Mouse (Mus musculus) cerebellum, adult 9-10 months (tissue): ENCODE data around the gene Nampt.
A peak's percentile ranks its signal among the peaks of the same experiment; 100 is the strongest.

ENCODE experiments used
- DNase-seq: peaks from one replicate; pipeline ENCODE4 v3.0.0; 2022

Nampt gene

GRCm38 (mm10) chr12:32819416-32819815 lies at the start of gene Nampt:
TSS of gene Nampt (plus strand) at chr12:32819545.
- no peak for DNase-seq

GRCm38 (mm10) chr12:32770766-32771165 lies 48.6 kb upstream of the Nampt start:
- no peak for DNase-seq

GRCm38 (mm10) chr12:32774592-32774991 lies 44.8 kb upstream of the Nampt start:
- no peak for DNase-seq

GRCm38 (mm10) chr12:32789092-32789491 lies 30.3 kb upstream of the Nampt start:
- no peak for DNase-seq

GRCm38 (mm10) chr12:32795765-32796471 lies 23.4 kb upstream of the Nampt start:
- no peak for DNase-seq

- DNase-seq = no peak
Measured at GRCm38 (mm10) chr12:32797438-32797837, 21.9 kb upstream of the Nampt start.

- no peak for DNase-seq
Measured at GRCm38 (mm10) chr12:32801078-32801477, 18.3 kb upstream of the Nampt start.

GRCm38 (mm10) chr12:32805559-32805958 lies 13.8 kb upstream of the Nampt start:
- no peak for DNase-seq

GRCm38 (mm10) chr12:32819823-32820605 lies 669 bp downstream of the Nampt start:
- peak; percentile 99 for DNase-seq

- DNase-seq = peak; percentile 85
Measured at GRCm38 (mm10) chr12:32820688-32821503, 1.6 kb downstream of the Nampt start.

GRCm38 (mm10) chr12:32821504-32822011 lies 2.2 kb downstream of the Nampt start:
- DNase-seq = no peak

- DNase-seq = no peak
Measured at GRCm38 (mm10) chr12:32822066-32822465, 2.7 kb downstream of the Nampt start.

GRCm38 (mm10) chr12:32824586-32824985 lies 5.2 kb downstream of the Nampt start:
- DNase-seq = no peak

- no peak for DNase-seq
Measured at GRCm38 (mm10) chr12:32826971-32827370, 7.6 kb downstream of the Nampt start.

GRCm38 (mm10) chr12:32828137-32828760 lies 8.9 kb downstream of the Nampt start:
- no peak for DNase-seq

GRCm38 (mm10) chr12:32829321-32830090 lies 10.2 kb downstream of the Nampt start:
- DNase-seq = peak; percentile 68

- no peak for DNase-seq
Measured at GRCm38 (mm10) chr12:32832076-32832475, 12.7 kb downstream of the Nampt start.

GRCm38 (mm10) chr12:32834781-32835180 lies 15.4 kb downstream of the Nampt start:
- DNase-seq = no peak

- no peak for DNase-seq
Measured at GRCm38 (mm10) chr12:32835235-32835634, 15.9 kb downstream of the Nampt start.

- DNase-seq = peak; percentile 55
Measured at GRCm38 (mm10) chr12:32838406-32838805, 19.1 kb downstream of the Nampt start.

GRCm38 (mm10) chr12:32838954-32839353 lies 19.6 kb downstream of the Nampt start:
- DNase-seq = no peak

- no peak for DNase-seq
Measured at GRCm38 (mm10) chr12:32841442-32841900, 22.1 kb downstream of the Nampt start.
